Mouse (Mus musculus): ENCODE results near the gene Sipa1l3. TPM values are rescaled to one million over a fixed set of nuclear protein-coding genes. Genes with fewer than 3 reads are reported as not detected.

The Sipa1l3 gene
- polyA plus RNA-seq, 1 experiment from 2014 or later, result 9.1 TPM

DNA sequence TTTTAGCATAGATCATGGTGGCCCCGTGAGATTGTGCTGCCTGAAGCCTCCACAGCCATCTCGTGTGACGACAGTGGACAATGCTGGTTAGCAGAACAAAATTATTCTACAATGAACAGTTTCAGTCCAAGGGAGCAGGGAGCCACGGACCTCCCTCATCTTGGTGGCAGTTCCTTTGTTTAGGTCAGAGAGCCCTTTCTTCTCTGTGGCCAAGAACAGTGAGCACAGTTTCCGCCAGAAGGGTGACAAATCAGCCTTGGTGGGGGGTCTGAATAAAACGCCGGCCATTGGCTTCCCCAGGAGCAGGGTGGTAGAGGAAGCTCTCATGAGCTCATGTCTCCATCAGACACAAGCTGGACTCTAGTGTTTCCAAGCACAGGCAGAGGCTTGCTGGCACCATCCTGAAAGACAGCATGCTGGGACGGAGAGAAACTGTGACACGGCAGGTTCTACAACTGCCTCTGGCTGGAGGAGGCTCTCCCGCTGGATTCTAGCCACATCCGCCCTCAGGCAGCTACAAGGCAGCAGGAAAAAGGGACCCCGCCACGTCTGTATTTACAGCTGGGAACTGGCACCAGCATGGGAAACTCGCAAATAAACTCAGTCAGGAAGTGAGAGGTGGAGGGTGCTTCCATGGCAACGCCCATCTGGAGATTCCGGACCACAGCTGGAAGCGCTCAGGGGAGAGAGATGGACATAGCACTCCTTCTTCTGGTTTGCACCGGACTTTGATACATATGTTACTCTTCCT is 65.3 kb downstream of the Sipa1l3 start:
- no peak overlapping the region for H3K4me3 ChIP-seq
- H3K9me3 ChIP-seq (replicated peaks), result no peaks in the 10 kb centered on the region
- peak; percentile 38; the same call in 1 of the 2 replicates for ATAC-seq
- no peaks in the 10 kb centered on the region for H3K36me3 ChIP-seq (ENCODE audit: poor library complexity, severe bottlenecking)
- H3K9ac ChIP-seq, result no peak overlapping the region
- no peaks in the 10 kb centered on the region for H3K27me3 ChIP-seq
- 19% methylated on average over 18 of the region's 18 CpGs for WGBS
- H3K4me2 ChIP-seq, result peak overlapping the region; percentile 19; the same call in 1 of the 2 replicates
- H3K27ac ChIP-seq, result peak overlapping the region; percentile 44; the same call in 1 of the 2 replicates
- peaks cover 30% of the 10 kb centered on the region for H3K4me1 ChIP-seq

DNA sequence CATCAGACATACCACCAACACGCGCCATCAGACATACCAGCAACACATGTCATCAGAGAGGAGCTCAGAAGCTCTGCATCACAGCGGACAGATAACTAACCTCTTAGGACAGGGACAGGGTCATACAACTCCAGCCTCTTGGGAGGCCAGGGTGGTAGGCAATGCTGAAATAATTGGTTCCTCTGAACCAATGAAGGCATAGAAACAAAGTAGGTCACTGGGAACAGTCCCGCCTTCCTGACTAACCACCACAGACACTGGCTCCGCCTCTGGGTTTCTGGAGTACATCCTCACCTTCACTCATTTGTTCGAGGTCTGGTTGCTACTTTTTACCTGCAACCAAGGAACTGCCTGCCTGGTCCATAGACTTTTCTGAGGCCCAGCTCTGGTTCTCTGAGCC is 66.1 kb downstream of the Sipa1l3 start:
- H3K4me2 ChIP-seq, result no peak overlapping the region
- no peaks in the 10 kb centered on the region for H3K36me3 ChIP-seq (ENCODE audit: poor library complexity, severe bottlenecking)
- H3K4me1 ChIP-seq, result peaks cover 30% of the 10 kb centered on the region
- H3K9ac ChIP-seq, result no peak overlapping the region
- H3K9me3 ChIP-seq (replicated peaks), result no peaks in the 10 kb centered on the region
- no peak overlapping the region for H3K4me3 ChIP-seq
- no peaks in the 10 kb centered on the region for H3K27me3 ChIP-seq
- no peak overlapping the region for H3K27ac ChIP-seq
- ATAC-seq, result no peak
- WGBS, result 83% methylated on average over 6 of the region's 6 CpGs

DNA sequence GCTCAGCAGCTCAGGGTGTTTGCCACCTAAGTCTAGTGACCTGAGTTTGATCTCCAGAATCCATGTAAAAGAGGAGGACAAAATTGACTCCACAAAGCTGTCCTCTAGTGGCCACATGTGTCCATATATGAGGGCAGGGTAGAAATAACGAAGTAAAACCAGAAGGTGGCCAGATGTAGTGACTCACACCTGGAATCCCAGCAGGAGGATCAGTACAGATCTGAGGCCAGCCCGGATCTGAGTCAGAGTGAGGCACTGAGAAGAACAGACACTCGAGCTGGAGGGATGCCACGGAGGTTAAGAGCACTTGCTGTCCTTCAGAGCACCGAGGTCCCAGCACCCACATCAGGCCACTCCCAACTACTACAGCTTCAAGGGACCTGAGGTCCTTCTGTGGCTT is 68.3 kb downstream of the Sipa1l3 start:
- H3K27me3 ChIP-seq, result no peaks in the 10 kb centered on the region
- no peak overlapping the region for H3K9ac ChIP-seq
- no peak overlapping the region for H3K4me2 ChIP-seq
- H3K4me3 ChIP-seq, result no peak overlapping the region
- no peaks in the 10 kb centered on the region for H3K36me3 ChIP-seq (ENCODE audit: poor library complexity, severe bottlenecking)
- no peak for ATAC-seq
- H3K27ac ChIP-seq, result no peak overlapping the region
- H3K9me3 ChIP-seq (replicated peaks), result no peaks in the 10 kb centered on the region
- peaks cover 25% of the 10 kb centered on the region for H3K4me1 ChIP-seq
- WGBS, result 86% methylated on average over 5 of the region's 5 CpGs

DNA sequence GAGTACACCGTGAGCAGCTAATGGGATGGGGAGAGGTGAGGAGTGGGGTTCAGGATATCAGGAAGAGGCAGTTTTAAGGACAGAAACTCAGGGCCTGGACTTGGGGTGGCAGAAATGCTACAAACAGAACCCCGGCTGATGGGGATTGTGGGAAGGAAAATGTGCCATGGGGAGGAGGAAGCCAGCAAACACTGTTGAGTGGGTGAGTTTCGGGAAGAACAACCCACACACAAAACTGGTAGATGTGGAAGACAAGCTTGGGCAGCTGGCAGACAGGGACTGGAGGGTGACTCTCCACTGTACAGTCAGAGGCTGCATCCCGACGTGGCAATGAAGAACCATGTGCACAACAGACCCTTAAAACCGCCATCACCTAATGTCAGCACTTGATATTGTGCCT is 69.6 kb downstream of the Sipa1l3 start:
- Histone ChIP-seq H3K36me3 (ENCODE audit: poor library complexity, severe bottlenecking) (no peaks in the 10 kb centered on the region), H3K4me1 (peaks cover 22% of the 10 kb centered on the region), H3K27me3 (no peaks in the 10 kb centered on the region), H3K4me2 (no peak overlapping the region), H3K27ac (no peak overlapping the region), H3K9ac (no peak overlapping the region), H3K4me3 (no peak overlapping the region), H3K9me3 (replicated peaks) (no peaks in the 10 kb centered on the region)
- WGBS, result 96% methylated on average over 6 of the region's 6 CpGs
- ATAC-seq, result no peak

DNA sequence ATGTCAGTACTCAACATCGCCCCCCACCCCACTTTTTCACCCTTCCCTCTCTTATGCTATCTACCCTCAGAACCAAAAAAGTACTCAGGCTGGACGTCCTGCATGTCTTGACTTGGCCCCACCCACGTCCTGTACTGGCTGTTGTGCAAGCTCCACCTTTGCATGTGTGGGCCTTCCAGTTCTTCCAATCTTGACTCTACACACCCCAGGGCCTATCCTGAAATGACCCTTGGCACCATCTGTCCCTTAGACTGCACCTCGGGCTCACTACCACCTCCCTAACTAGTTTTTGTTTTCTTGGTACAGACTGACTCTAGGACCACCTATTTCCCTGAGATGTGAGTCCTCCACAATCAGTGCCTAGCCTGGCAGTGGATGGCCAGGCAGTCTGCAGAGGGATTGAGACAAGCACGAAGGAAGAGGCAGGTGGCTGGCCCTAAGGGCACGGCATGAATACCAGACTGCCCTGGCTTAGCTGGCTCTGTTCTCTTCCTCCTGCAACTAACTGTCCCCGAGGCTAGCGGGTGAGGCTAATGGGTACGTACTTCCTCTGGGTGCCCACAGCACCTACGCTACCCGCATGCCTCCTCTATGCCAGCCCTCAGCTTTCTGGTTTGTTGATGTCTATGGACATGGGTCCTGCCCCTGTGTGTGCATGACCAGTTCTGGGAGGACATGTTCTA is 71.2 kb downstream of the Sipa1l3 start:
- 87% methylated on average over 11 of the region's 11 CpGs for WGBS
- no peaks in the 10 kb centered on the region for H3K9me3 ChIP-seq (replicated peaks)
- no peak overlapping the region for H3K9ac ChIP-seq
- no peak overlapping the region for H3K4me2 ChIP-seq
- peaks cover 7% of the 10 kb centered on the region for H3K4me1 ChIP-seq
- no peak for ATAC-seq
- H3K27me3 ChIP-seq, result no peaks in the 10 kb centered on the region
- no peak overlapping the region for H3K27ac ChIP-seq
- no peak overlapping the region for H3K4me3 ChIP-seq
- no peaks in the 10 kb centered on the region for H3K36me3 ChIP-seq (ENCODE audit: poor library complexity, severe bottlenecking)

DNA sequence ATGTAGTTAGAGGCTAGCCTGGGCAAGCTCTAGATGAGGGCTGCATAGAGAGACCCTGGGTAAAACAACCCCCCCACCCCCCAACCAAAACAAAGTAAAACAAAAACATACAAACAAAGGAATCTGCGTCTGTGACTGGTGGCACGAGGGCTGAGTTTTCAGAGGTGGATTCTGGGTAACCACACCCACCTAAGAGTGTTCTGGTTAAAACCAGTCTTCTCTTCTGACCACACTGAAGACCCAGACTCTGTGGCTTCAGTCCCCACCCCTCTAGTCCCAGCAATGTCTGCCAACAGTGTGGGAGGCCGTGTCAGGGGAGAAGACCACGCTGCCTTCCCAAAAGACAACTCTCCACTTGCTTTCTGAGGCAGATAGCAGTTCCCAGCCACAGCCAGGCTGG is 72.3 kb downstream of the Sipa1l3 start:
- WGBS, result 86% methylated on average over 4 of the region's 4 CpGs
- ATAC-seq, result no peak
- Histone ChIP-seq H3K27me3 (no peaks in the 10 kb centered on the region), H3K4me1 (peaks cover 13% of the 10 kb centered on the region), H3K36me3 (ENCODE audit: poor library complexity, severe bottlenecking) (no peaks in the 10 kb centered on the region), H3K4me3 (no peak overlapping the region), H3K9ac (no peak overlapping the region), H3K27ac (no peak overlapping the region), H3K4me2 (no peak overlapping the region), H3K9me3 (replicated peaks) (no peaks in the 10 kb centered on the region)

DNA sequence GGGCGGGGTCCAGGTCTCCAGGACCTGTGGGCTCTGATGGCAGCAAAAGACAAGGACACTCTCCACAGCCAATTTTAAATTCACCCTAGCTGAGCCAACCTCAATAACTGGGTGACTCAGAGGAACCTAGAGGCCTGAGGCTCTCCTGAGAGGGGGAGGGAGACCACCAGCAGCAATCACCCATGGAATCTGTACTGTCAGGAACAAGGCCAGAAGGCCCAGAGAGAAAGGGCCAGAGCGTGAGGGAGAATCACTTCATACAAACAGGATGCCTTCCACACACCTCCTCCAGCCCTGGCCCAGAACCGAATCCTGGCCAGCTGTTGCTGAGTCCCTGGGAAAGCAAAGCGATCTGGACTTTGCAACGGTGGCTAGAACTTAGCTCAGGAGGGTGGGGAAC is 73.9 kb downstream of the Sipa1l3 start:
- Histone ChIP-seq H3K4me1 (peaks cover 19% of the 10 kb centered on the region), H3K9me3 (replicated peaks) (no peaks in the 10 kb centered on the region), H3K4me2 (no peak overlapping the region), H3K4me3 (no peak overlapping the region), H3K9ac (no peak overlapping the region), H3K27ac (no peak overlapping the region), H3K27me3 (no peaks in the 10 kb centered on the region), H3K36me3 (ENCODE audit: poor library complexity, severe bottlenecking) (no peaks in the 10 kb centered on the region)
- 84% methylated on average over 5 of the region's 5 CpGs for WGBS
- ATAC-seq, result no peak

DNA sequence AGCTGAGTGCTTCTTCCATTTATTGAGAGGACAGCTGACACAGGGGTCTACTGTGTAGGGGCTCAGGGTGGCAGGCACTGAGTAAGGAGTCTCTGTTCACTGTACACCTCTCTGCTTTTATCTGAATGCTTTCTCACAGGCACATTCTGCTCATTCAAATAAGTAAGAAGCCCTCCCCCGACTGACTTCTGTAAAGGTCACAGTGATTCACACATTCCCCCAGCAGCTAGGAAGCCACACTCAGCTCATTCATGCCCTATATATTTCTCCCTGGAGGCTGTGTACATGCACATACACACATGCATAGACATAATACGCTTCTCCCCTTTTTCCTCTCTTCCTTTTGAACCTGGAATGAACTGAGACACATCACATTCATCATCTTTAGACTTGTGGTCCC is 74.4 kb downstream of the Sipa1l3 start:
- no peak for ATAC-seq
- 88% methylated on average over 2 of the region's 2 CpGs for WGBS
- Histone ChIP-seq H3K36me3 (ENCODE audit: poor library complexity, severe bottlenecking) (no peaks in the 10 kb centered on the region), H3K9me3 (replicated peaks) (no peaks in the 10 kb centered on the region), H3K9ac (no peak overlapping the region), H3K27ac (no peak overlapping the region), H3K4me3 (no peak overlapping the region), H3K27me3 (no peaks in the 10 kb centered on the region), H3K4me2 (no peak overlapping the region), H3K4me1 (peaks cover 19% of the 10 kb centered on the region)

DNA sequence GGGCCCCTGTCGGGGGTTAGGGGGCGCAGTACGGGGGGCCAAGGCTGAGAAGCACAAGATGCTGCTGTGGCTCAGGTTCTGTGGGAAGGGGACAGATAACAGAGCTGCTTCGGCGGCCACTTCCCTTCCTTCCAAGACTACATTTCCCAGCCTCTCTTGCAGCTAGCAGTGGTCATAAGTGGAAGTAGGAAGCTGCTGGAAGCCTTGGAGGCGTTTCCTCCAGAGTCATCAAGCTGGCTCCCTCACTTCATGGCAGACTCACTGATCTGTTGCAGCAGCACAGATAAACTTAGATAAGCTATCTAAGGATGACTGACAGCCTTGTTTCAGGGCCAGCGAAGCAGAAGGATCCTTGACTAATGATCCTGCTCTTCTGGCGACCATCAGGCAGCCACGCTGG is 76.6 kb downstream of the Sipa1l3 start:
- no peak overlapping the region for H3K27ac ChIP-seq
- WGBS, result 39% methylated on average over 9 of the region's 9 CpGs
- peaks cover 19% of the 10 kb centered on the region for H3K4me1 ChIP-seq
- 0 out of 2 replicates have a peak, but pooled peaks cover 4% of the 10 kb centered on the region for H3K9me3 ChIP-seq (replicated peaks)
- H3K4me2 ChIP-seq, result peak overlapping the region; percentile 27; the same call in 1 of the 2 replicates
- no peaks in the 10 kb centered on the region for H3K27me3 ChIP-seq
- H3K9ac ChIP-seq, result no peak overlapping the region; the same call in 1 of the 2 replicates
- H3K4me3 ChIP-seq, result no peak overlapping the region
- no peaks in the 10 kb centered on the region for H3K36me3 ChIP-seq (ENCODE audit: poor library complexity, severe bottlenecking)
- no peak for ATAC-seq

DNA sequence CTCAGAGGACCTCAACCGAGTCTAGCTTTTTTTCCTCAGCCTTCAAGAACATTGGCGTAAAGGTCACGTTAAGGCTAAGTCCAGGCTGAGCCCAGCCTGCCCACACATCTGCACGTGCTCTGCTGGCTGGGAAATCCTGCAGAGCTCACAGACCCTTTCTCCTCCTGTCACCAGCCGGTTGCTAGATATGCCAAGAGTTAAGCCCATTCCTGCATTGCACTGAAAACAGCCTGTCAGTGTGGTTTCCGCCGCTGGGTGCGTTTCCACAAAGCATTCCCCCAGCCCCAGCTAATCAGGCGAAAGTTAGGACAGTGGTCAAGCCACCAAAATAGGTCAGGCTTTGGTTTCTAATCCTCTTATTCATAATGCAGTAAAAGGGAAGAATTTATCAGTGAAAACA is 77.3 kb downstream of the Sipa1l3 start:
- H3K9me3 ChIP-seq (replicated peaks), result 0 out of 2 replicates have a peak, but pooled peaks cover 4% of the 10 kb centered on the region
- ATAC-seq, result no peak
- H3K9ac ChIP-seq, result no peak overlapping the region
- WGBS, result 28% methylated on average over 9 of the region's 9 CpGs
- H3K27ac ChIP-seq, result no peak overlapping the region
- H3K27me3 ChIP-seq, result no peaks in the 10 kb centered on the region
- H3K36me3 ChIP-seq (ENCODE audit: poor library complexity, severe bottlenecking), result no peaks in the 10 kb centered on the region
- no peak overlapping the region for H3K4me2 ChIP-seq
- H3K4me3 ChIP-seq, result no peak overlapping the region
- peaks cover 19% of the 10 kb centered on the region for H3K4me1 ChIP-seq

DNA sequence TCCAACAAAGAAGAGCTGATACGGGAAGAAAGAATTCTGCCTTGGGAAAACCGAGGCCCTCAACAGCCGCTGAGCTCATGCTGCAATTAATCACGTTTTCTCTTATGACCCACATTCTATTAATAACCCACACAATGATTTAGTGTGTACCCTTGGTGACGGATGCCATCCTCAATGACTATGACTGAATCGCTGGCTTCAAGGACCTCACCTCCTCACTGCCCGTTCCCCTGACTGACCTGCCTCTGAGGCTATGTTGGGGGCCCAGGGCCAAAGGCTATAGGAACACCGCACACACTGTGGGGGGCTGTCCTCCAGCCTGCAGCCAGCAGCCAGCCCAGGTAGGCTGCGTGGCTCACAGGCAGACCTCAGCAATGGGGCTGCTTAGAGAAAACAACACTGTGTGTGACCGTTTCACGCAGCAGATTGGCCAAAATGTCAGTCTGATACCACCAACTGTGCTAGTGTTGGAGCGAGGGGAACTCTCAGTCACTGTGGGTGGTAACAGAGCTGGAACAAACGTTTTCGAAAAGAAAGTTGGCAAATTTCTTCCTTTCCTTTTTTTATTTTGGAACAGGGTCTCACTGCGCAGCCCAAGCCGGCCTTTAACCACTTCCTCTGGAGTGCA is 79.7 kb downstream of the Sipa1l3 start:
- no peak overlapping the region for H3K9ac ChIP-seq
- H3K9me3 ChIP-seq (replicated peaks), result 0 out of 2 replicates have a peak, but pooled peaks cover 4% of the 10 kb centered on the region
- H3K36me3 ChIP-seq (ENCODE audit: poor library complexity, severe bottlenecking), result no peaks in the 10 kb centered on the region
- no peak overlapping the region for H3K4me3 ChIP-seq
- no peak for ATAC-seq
- 80% methylated on average over 16 of the region's 16 CpGs for WGBS
- peaks cover 21% of the 10 kb centered on the region for H3K4me1 ChIP-seq
- no peak overlapping the region for H3K4me2 ChIP-seq
- no peak overlapping the region for H3K27ac ChIP-seq
- no peaks in the 10 kb centered on the region for H3K27me3 ChIP-seq

DNA sequence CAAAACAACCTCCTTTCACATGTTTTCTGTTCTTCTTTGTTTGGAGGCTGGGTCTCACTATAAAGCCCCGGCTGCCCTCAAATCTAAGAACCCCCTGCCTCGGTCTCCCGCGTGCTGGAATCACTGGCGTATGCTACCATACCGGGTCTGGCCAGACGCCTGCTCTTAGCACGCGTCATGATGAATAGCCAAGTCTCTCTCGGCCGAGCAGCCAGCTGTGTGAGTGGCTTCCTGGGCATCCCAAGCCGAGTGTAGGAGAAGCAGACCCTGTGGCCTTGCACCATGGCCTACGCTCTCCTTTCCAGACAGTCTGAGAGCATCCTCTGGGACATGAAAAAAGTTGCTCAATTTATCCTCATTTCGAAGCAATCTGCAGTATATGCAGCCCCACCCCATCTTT is 80.2 kb downstream of the Sipa1l3 start:
- H3K4me2 ChIP-seq, result no peak overlapping the region
- H3K4me3 ChIP-seq, result no peak overlapping the region
- H3K36me3 ChIP-seq (ENCODE audit: poor library complexity, severe bottlenecking), result no peaks in the 10 kb centered on the region
- no peak overlapping the region for H3K9ac ChIP-seq
- H3K27me3 ChIP-seq, result no peaks in the 10 kb centered on the region
- H3K4me1 ChIP-seq, result peaks cover 27% of the 10 kb centered on the region
- 0 out of 2 replicates have a peak, but pooled peaks cover 4% of the 10 kb centered on the region for H3K9me3 ChIP-seq (replicated peaks)
- WGBS, result 92% methylated on average over 14 of the region's 14 CpGs
- no peak for ATAC-seq
- no peak overlapping the region for H3K27ac ChIP-seq

Measured in forebrain, embryonic 13.5 days (tissue).